Mouse (Mus musculus): ENCODE data around the gene Glp1r. TPM values are rescaled to one million over a fixed set of nuclear protein-coding genes. Genes with fewer than 3 reads are reported as not detected.

Gene Glp1r
- under 1 TPM in 1 of 2 experiments, not detected in 1; 0.15 TPM for polyA plus RNA-seq (2017; shearing (Covaris generic))

- no peak for ATAC-seq
Observed at GRCm38 (mm10) chr17:30901627-30902026, at the start of gene Glp1r. Glp1r (plus strand) TSS chr17:30901817.

- ATAC-seq, result no peak
Observed at GRCm38 (mm10) chr17:30852345-30852744, 49.3 kb upstream of the Glp1r start.

GRCm38 (mm10) chr17:30857347-30857746 lies 44.3 kb upstream of the Glp1r start:
- ATAC-seq, result no peak

GRCm38 (mm10) chr17:30858586-30859259 lies 42.9 kb upstream of the Glp1r start:
- ATAC-seq, result no peak

- no peak for ATAC-seq
Observed at GRCm38 (mm10) chr17:30859989-30860585, 41.5 kb upstream of the Glp1r start.

- ATAC-seq, result no peak
Observed at GRCm38 (mm10) chr17:30860606-30861005, 41.0 kb upstream of the Glp1r start.

- ATAC-seq, result no peak
Observed at GRCm38 (mm10) chr17:30866281-30866680, 35.3 kb upstream of the Glp1r start.

GRCm38 (mm10) chr17:30866966-30867365 lies 34.7 kb upstream of the Glp1r start:
- no peak for ATAC-seq

- no peak for ATAC-seq
Observed at GRCm38 (mm10) chr17:30871040-30871439, 30.6 kb upstream of the Glp1r start.

GRCm38 (mm10) chr17:30874276-30874675 lies 27.3 kb upstream of the Glp1r start:
- ATAC-seq, result no peak

GRCm38 (mm10) chr17:30877456-30877855 lies 24.2 kb upstream of the Glp1r start:
- ATAC-seq, result no peak

- ATAC-seq, result no peak
Observed at GRCm38 (mm10) chr17:30878626-30879025, 23.0 kb upstream of the Glp1r start.

GRCm38 (mm10) chr17:30880391-30880790 lies 21.2 kb upstream of the Glp1r start:
- ATAC-seq, result no peak

- ATAC-seq, result no peak
Observed at GRCm38 (mm10) chr17:30881001-30881400, 20.6 kb upstream of the Glp1r start.

GRCm38 (mm10) chr17:30882206-30882605 lies 19.4 kb upstream of the Glp1r start:
- ATAC-seq, result no peak

- no peak for ATAC-seq
Observed at GRCm38 (mm10) chr17:30883534-30883933, 18.1 kb upstream of the Glp1r start.

- ATAC-seq, result no peak
Observed at GRCm38 (mm10) chr17:30892086-30892485, 9.5 kb upstream of the Glp1r start.

- no peak for ATAC-seq
Observed at GRCm38 (mm10) chr17:30892730-30893129, 8.9 kb upstream of the Glp1r start.

GRCm38 (mm10) chr17:30897075-30897474 lies 4.5 kb upstream of the Glp1r start:
- no peak for ATAC-seq

GRCm38 (mm10) chr17:30904096-30904495 lies 2.5 kb downstream of the Glp1r start:
- ATAC-seq, result no peak

- no peak for ATAC-seq
Observed at GRCm38 (mm10) chr17:30907577-30907976, 6.0 kb downstream of the Glp1r start.

- no peak for ATAC-seq
Observed at GRCm38 (mm10) chr17:30910866-30911731, 9.5 kb downstream of the Glp1r start.

- no peak for ATAC-seq
Observed at GRCm38 (mm10) chr17:30911732-30912088, 10.1 kb downstream of the Glp1r start.

GRCm38 (mm10) chr17:30912536-30912935 lies 10.9 kb downstream of the Glp1r start:
- no peak for ATAC-seq
